Mouse (Mus musculus) kidney, postnatal 0 days (tissue): ENCODE measurements around the gene Dolk. TPM values are rescaled to one million over a fixed set of nuclear protein-coding genes. Genes with fewer than 3 reads are reported as not detected.

Experiments used
- ATAC-seq: fragments of 200-750 bp; cut with Nextera tagmentation; replicated peaks from 2 replicates; pipeline ENCODE4 v1.8.0; 2017; ENCODE audit warnings: low read depth, moderate number of reproducible peaks, moderate TSS enrichment, moderate library complexity; ENCODE audit not compliant: low FRiP score
- DNase-seq: peaks from one replicate; pipeline ENCODE4 v3.0.0-alpha.2; 2016; ENCODE audit warnings: low spot score
- H3K27ac ChIP-seq: fragments of 300-500 bp; sonication (generic); 2 replicates; pipeline ENCODE4 v1.5.1; 2014; ENCODE audit warnings: mild to moderate bottlenecking
- H3K27me3 ChIP-seq: fragments of 300-500 bp; sonication (generic); 2 replicates; pipeline ENCODE4 v1.6.1; 2014; ENCODE audit warnings: low read length, mixed read lengths; ENCODE audit not compliant: insufficient read depth
- H3K36me3 ChIP-seq: fragments of 300-500 bp; sonication (generic); 2 replicates; pipeline ENCODE4 v1.6.1; 2014; ENCODE audit warnings: low read length, mixed read lengths; ENCODE audit not compliant: insufficient read depth
- H3K4me1 ChIP-seq: fragments of 300-500 bp; sonication (generic); replicated peaks from 2 replicates; pipeline ENCODE4 v1.6.1; 2014; ENCODE audit warnings: antibody characterized with exemption, low read length, mixed read lengths; ENCODE audit not compliant: insufficient read depth
- H3K4me2 ChIP-seq: fragments of 300-500 bp; sonication (generic); 2 replicates; pipeline ENCODE4 v1.6.1; 2014; ENCODE audit warnings: mild to moderate bottlenecking, low read length, moderate library complexity, mixed read lengths
- H3K4me3 ChIP-seq: fragments of 300-500 bp; sonication (generic); replicated peaks from 2 replicates; pipeline ENCODE4 v1.5.1; 2014; ENCODE audit warnings: low read depth, low read length
- H3K9ac ChIP-seq: fragments of 300-500 bp; sonication (generic); 2 replicates; pipeline ENCODE4 v1.6.1; 2014; ENCODE audit warnings: low read depth, low read length
- H3K9me3 ChIP-seq: fragments of 300-500 bp; sonication (generic); replicated peaks from 2 replicates; pipeline ENCODE4 v1.6.1; 2016; ENCODE audit warnings: low read length, inconsistent platforms, mixed read lengths
- CTCF ChIP-seq: IDR thresholded peaks from 2 replicates; pipeline ENCODE4 v1.5.1; 2016; ENCODE audit warnings: antibody characterized with exemption, low read depth, mild to moderate bottlenecking, moderate library complexity
- WGBS: fragments of 180-500 bp; shearing (Covaris S2); extraction: QIAGEN DNeasy Blood & Tissue Kit; methylation state at CpG from one replicate; pipeline ENCODE4 v1.1.7; 2014; 5-methylcytosine and 5-hydroxymethylcytosine counted together
- polyA plus RNA-seq: library from polyadenylated mRNA; unstranded; fragments of >200 nt; fragmentation: Nextera tagmentation; extraction: Ambion mirVana; gene quantifications from 2 replicates; pipeline ENCODE4 v1.2.1, GENCODE M21; 2015

Gene Dolk
- polyA plus RNA-seq, 1 experiment from 2014 or later, result 33.8 TPM

DNA sequence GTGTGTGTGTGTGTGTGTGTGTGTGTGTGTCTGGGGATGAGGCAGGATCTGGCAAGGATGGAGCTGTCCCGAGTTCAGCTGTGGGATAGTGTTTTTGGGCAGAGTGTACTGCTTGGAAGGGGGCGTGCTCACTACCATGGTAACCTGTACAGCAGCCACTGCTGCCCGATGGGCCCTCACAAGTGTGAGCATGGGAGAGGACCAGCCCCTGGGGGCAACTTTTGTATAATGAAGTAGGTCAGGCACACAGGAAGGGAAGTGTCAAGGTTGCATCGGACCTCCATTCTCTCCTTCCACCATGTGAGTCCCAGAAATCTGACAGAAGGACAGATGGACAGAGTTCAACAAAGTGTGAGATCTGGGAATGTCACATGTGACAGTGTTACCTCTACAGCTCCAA lies 38.5 kb downstream of the Dolk start:
- DNase-seq, result no peak
- TF ChIP-seq CTCF, result no peak
- H3K27ac ChIP-seq, result no peak overlapping the region
- WGBS, result 61% methylated on average over 4 of the region's 4 CpGs
- no peak for ATAC-seq
- no peaks in the 10 kb centered on the region for H3K27me3 ChIP-seq
- no peak overlapping the region for H3K4me2 ChIP-seq
- H3K4me1 ChIP-seq, result no peaks in the 10 kb centered on the region; the same call in 1 of the 2 replicates
- no peaks in the 10 kb centered on the region for H3K9me3 ChIP-seq
- 0 out of 2 replicates have a peak, but pooled peaks cover 5% of the 10 kb centered on the region for H3K36me3 ChIP-seq
- H3K9ac ChIP-seq, result no peak overlapping the region
- H3K4me3 ChIP-seq, result no peak overlapping the region

DNA sequence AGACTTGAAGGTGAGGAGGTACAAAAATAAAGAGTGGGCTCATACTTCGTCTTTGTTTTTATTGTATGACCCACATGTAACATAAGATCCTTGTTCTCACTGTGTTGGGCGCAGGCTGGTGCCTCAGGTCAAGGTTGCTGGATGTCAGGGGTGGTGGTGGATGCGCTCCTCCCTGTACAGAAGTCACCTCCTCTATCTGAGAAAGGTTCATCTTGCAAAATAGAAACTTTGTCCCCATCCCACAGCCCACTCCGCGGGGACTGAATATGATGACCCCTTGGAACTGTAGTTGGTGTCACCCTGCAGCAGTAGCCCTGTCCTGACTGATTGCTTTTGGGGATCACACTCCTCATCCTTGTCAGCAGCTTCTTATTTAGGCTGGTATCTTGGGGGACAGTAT lies 39.1 kb downstream of the Dolk start:
- Histone ChIP-seq H3K27me3 (no peaks in the 10 kb centered on the region), H3K4me3 (no peak overlapping the region), H3K4me2 (no peak overlapping the region), H3K36me3 (0 out of 2 replicates have a peak, but pooled peaks cover 5% of the 10 kb centered on the region), H3K9me3 (no peaks in the 10 kb centered on the region), H3K4me1 (no peaks in the 10 kb centered on the region; the same call in 1 of the 2 replicates), H3K9ac (no peak overlapping the region), H3K27ac (no peak overlapping the region)
- TF ChIP-seq CTCF, result no peak
- no peak for ATAC-seq
- DNase-seq, result no peak
- WGBS, result 61% methylated on average over 5 of the region's 5 CpGs

DNA sequence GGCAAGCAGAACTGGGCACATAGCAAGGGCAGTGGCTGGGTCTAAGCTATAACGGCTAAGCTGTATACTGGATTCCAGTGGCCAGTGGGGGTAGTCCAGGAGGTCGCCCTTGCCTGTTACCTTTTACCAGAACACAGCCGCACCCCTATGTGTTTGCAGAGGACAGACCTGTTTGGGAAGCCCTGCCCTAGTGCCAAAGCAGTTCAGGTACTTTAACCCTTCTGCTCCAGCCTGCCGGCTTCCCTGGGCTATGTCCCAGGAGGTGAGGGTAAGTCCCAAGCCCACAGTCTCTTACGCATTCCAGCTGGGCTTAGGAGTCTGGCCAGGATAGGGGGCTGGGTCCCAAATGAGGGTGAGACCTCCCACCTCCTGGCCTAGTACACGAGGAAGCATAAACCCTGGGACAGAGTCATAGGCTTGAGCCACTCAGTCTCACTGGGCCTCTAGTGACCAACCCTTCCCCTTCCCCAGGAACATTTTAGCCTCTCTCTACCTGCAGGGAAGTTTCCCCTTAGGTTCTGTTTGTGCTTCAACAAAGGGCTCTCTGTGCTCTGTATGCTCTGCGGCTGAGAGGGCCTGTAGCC lies 41.4 kb downstream of the Dolk start:
- Histone ChIP-seq H3K9ac (no peak overlapping the region), H3K36me3 (peaks cover 16% of the 10 kb centered on the region; the same call in 1 of the 2 replicates), H3K9me3 (no peaks in the 10 kb centered on the region), H3K27ac (0 out of 2 replicates have a peak overlapping the region, but pooled peaks have one; percentile 48), H3K27me3 (no peaks in the 10 kb centered on the region), H3K4me3 (no peak overlapping the region), H3K4me2 (no peak overlapping the region), H3K4me1 (peaks cover 5% of the 10 kb centered on the region)
- DNase-seq (no peak), ATAC-seq (no peak)
- TF ChIP-seq CTCF, result no peak
- 64% methylated on average over 7 of the region's 7 CpGs for WGBS

DNA sequence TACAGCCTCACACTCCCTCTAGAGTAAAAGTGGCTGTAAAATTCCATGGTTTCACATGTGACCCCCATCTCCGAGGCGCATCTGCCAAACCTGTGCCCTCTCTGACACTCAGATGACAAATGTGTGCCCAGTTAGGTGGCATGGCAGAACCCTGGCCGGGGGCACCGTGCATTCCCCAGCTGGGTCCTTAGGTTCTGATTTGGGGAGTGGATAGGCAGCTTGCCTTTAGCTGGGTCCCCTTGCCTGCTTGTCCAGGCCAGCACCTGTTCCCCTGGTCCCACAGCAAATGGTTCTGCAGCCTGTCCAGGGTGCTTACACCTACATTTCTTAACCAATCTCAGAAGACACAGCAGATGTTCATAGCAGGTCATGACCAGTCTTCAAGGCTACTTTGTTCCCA lies 42.7 kb downstream of the Dolk start:
- Histone ChIP-seq H3K4me1 (peaks cover 18% of the 10 kb centered on the region), H3K27me3 (no peaks in the 10 kb centered on the region), H3K9ac (no peak overlapping the region), H3K9me3 (no peaks in the 10 kb centered on the region), H3K27ac (peak overlapping the region; percentile 58; the same call in 1 of the 2 replicates), H3K4me3 (no peak overlapping the region), H3K4me2 (no peak overlapping the region), H3K36me3 (peaks cover 14% of the 10 kb centered on the region; the same call in 1 of the 2 replicates)
- DNase-seq, result no peak
- TF ChIP-seq CTCF, result no peak
- no peak for ATAC-seq
- WGBS, result 89% methylated on average over 4 of the region's 4 CpGs

DNA sequence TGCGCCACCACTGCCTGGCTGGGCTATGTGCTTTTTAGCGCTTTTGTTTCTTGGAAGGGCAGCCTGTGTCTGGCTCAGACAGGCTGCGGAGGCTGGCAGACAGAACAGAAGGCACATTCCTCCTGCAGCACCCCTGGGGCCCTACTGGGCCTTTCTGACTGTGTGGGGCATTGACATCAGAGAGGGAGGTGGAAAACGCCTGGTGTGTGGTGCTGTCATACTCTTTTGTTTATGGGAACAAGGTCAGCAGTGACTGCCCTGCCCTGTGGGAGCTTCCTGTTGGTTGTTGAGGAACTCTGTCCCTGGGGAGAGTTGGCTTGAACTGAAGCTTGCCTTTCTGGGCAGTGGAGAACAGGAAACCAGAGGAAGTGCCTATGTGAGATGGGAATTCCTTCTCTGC lies 43.6 kb downstream of the Dolk start:
- Histone ChIP-seq H3K36me3 (peaks cover 11% of the 10 kb centered on the region; the same call in 1 of the 2 replicates), H3K4me3 (no peak overlapping the region), H3K27ac (peak overlapping the region; percentile 58), H3K9me3 (no peaks in the 10 kb centered on the region), H3K4me2 (no peak overlapping the region), H3K27me3 (no peaks in the 10 kb centered on the region), H3K9ac (no peak overlapping the region), H3K4me1 (peaks cover 19% of the 10 kb centered on the region)
- ATAC-seq (no peak), DNase-seq (peak; percentile 86)
- TF ChIP-seq CTCF, result no peak
- WGBS, result 49% methylated on average over 4 of the region's 4 CpGs

DNA sequence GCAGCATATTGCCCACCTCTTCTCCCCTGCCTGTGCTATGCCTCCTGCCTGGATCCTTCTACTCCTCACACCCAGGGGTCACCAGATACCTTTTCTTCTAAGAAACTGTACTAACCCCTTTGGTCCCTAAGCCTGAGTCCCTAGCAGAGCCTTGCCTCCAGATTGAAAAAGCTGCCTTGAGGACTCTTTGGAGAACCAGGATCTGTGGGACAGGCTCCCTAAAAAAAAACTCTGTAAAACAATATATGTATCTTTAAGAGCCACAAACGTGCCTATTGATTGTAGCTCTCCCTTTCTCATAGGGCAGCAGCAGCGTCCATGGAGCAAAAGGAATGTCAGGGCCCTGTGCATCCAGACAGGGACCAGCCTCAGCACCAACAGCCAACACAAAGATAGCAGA lies 45.9 kb downstream of the Dolk start, which contains the start of gene Gm28035:
Gene Gm28035 (plus strand): TSS at position 301 of the 400 bp plus-strand sequence.
- H3K36me3 ChIP-seq, result peaks cover 11% of the 10 kb centered on the region; the same call in 1 of the 2 replicates
- H3K27ac ChIP-seq, result peak within 1 kb of the TSS; percentile 91
- no peaks in the 10 kb centered on the region for H3K9me3 ChIP-seq
- no peaks in the 10 kb centered on the region for H3K27me3 ChIP-seq
- no peak for TF ChIP-seq CTCF
- 0 out of 2 replicates have a peak within 1 kb of the TSS, but pooled peaks have one; percentile 86 for H3K4me3 ChIP-seq
- WGBS, result 78% methylated on average over 2 of the region's 2 CpGs
- peaks cover 19% of the 10 kb centered on the region for H3K4me1 ChIP-seq
- H3K9ac ChIP-seq, result 0 out of 2 replicates have a peak within 1 kb of the TSS, but pooled peaks have one; percentile 9
- H3K4me2 ChIP-seq, result peak within 1 kb of the TSS; percentile 78
- ATAC-seq (no peak), DNase-seq (no peak)
